Mouse (Mus musculus): Measurements from ENCODE around the gene Astn1. TPM values are rescaled to one million over a fixed set of nuclear protein-coding genes. Genes with fewer than 3 reads are reported as not detected.

Astn1 gene
- not detected for polyA plus RNA-seq (2017; shearing (Covaris generic))

DNA sequence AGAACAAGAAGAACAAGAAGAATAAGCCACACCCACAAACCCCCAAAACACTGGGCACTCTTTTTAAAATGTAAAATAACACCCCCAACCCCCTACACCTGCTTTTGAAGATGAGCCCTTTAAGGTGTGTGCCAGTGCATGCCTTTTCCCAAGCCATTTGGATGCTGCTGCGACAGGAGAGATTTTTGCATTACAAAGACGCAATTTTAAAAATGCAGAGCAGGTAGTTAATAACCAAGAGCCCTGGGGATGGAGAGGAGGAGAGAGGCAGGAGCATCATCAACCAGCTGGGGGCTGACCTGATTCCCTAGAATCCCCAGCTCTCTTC, at the start of gene Astn1:
Gene Astn1, plus strand, starts transcription at position 310 of the 328 bp plus-strand sequence.

GRCm38 (mm10) chr1:158356051-158356461, 6.0 kb upstream of the Astn1 start, which contains the start of gene Brinp2:
Gene Brinp2, minus strand, starts transcription at chr1:158356326.

Other genes starting within 250 kb of the Astn1 start
- gene Brinp2, start 5.9 kb upstream of the Astn1 start, polyA plus RNA-seq (2017; shearing (Covaris generic)): not detected